Mouse (Mus musculus) E14TG2a.4 (cell line): Measurements from ENCODE around the gene Mllt11.

ENCODE experiments used
- CTCF ChIP-seq: conservative IDR thresholded peaks from 2 replicates; pipeline ENCODE4 v1.5.1; 2014; ENCODE audit warnings: low read length
- NANOG ChIP-seq: IDR thresholded peaks from 2 replicates; pipeline ENCODE4 v1.6.1; 2014; ENCODE audit warnings: borderline replicate concordance, low read length, mixed read lengths
- POU5F1 ChIP-seq: IDR thresholded peaks from 2 replicates; pipeline ENCODE4 v1.6.1; 2014; ENCODE audit warnings: low read length, borderline replicate concordance

DNA sequence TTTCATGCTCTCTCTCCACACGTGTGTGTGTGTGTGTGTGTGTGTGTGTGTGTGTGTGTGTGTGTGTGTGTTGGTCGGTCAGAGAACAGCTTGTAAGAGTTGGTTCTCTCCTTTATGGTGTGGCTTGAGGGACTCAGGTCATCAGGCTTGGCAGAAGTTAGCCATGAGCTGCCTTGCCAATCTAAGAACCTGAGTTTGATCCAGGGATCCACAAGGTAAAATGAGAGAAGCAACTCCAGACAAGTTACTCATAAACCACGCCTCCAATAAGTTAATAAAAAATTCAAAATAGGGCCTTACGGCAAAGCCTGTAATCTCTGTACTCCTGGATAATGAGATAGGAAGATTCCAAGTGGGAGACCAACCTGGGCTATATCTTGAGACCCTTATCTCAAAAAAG is 23.7 kb downstream of the Mllt11 start:
- no peak for TF ChIP-seq CTCF
- TF ChIP-seq POU5F1: no peak
- TF ChIP-seq NANOG: no peak
